Mouse (Mus musculus): Measurements from ENCODE around the gene Ppp1r12a. TPM values are rescaled to one million over a fixed set of nuclear protein-coding genes. Genes with fewer than 3 reads are reported as not detected.

The Ppp1r12a gene
- polyA plus RNA-seq, 1 experiment from 2014 or later: 101 TPM

DNA sequence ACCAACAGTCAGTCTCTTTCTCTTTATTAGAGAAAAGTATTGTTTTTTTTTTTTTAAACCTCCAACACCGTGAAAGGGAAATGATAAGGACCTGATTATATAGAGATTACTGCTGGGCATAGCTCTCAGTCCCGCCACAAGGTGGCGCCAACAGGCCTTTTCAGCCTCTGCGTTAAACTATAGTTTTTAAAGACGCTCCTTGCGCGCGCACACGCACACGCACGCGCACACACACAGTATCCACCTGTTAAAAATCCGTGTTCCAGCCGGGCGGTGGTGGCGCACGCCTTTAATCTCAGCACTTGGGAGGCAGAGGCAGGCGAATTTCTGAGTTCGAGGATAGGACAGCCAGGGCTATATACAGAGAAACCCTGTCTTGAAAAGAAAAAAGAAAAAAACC lies 138.8 kb downstream of the Ppp1r12a start:
- Histone ChIP-seq H3K4me3 (ENCODE audit: low read length) (peak overlapping the region; percentile 26; the same call in 1 of the 2 replicates), H3K36me3 (ENCODE audit: control insufficient read depth, insufficient read depth, low read length) (no peaks in the 10 kb centered on the region), H3K27ac (ENCODE audit: low read length) (no peak overlapping the region), H3K9me3 (ENCODE audit: control insufficient read depth, low read length) (no peaks in the 10 kb centered on the region), H3K4me1 (ENCODE audit: control insufficient read depth, insufficient read depth, low read length) (no peaks in the 10 kb centered on the region), H3K4me2 (ENCODE audit: low read depth, low read length) (peak overlapping the region; percentile 43), H3K27me3 (replicated peaks; ENCODE audit: control insufficient read depth, insufficient read depth, low read length) (no peaks in the 10 kb centered on the region), H3K9ac (ENCODE audit: low read depth, low read length) (no peak overlapping the region)
- peak; percentile 68 for ATAC-seq
- WGBS: 11% methylated on average over 19 of the region's 19 CpGs

GRCm38 (mm10) chr10:108307772-108308171 lies 145.8 kb downstream of the Ppp1r12a start:
- Histone ChIP-seq H3K4me3 (ENCODE audit: low read length) (no peak overlapping the region), H3K27ac (ENCODE audit: low read length) (no peak overlapping the region), H3K27me3 (replicated peaks; ENCODE audit: control insufficient read depth, insufficient read depth, low read length) (no peaks in the 10 kb centered on the region), H3K9ac (ENCODE audit: low read depth, low read length) (no peak overlapping the region), H3K9me3 (ENCODE audit: control insufficient read depth, low read length) (no peaks in the 10 kb centered on the region), H3K4me1 (ENCODE audit: control insufficient read depth, insufficient read depth, low read length) (no peaks in the 10 kb centered on the region), H3K4me2 (ENCODE audit: low read depth, low read length) (no peak overlapping the region), H3K36me3 (ENCODE audit: control insufficient read depth, insufficient read depth, low read length) (no peaks in the 10 kb centered on the region)
- ATAC-seq: no peak
- WGBS: 83% methylated on average over 11 of the region's 11 CpGs

DNA sequence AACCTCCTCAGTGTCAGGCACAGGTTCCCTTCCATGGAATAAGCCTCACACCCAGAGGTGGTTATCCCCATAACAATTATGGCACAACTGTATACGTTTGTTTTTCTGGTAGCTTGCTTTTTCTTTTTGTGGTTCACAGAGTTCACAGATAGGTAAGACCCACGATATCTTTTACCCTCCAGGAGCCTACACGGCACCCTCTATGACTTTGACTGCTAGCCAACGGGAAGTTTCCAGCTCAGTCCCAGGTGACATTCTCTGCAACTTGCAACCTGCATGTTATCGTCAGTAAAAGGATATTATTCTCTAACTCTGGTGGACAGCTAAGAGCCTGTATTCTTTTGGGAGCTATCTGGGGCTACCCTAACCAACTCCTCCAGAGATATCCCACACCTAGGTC lies 148.2 kb downstream of the Ppp1r12a start:
- H3K4me2 ChIP-seq (ENCODE audit: low read depth, low read length): no peak overlapping the region
- H3K9me3 ChIP-seq (ENCODE audit: control insufficient read depth, low read length): no peaks in the 10 kb centered on the region
- no peak overlapping the region for H3K4me3 ChIP-seq (ENCODE audit: low read length)
- no peak for ATAC-seq
- no peak overlapping the region for H3K27ac ChIP-seq (ENCODE audit: low read length)
- H3K36me3 ChIP-seq (ENCODE audit: control insufficient read depth, insufficient read depth, low read length): no peaks in the 10 kb centered on the region
- H3K4me1 ChIP-seq (ENCODE audit: control insufficient read depth, insufficient read depth, low read length): no peaks in the 10 kb centered on the region
- 90% methylated on average over 5 of the region's 5 CpGs for WGBS
- no peak overlapping the region for H3K9ac ChIP-seq (ENCODE audit: low read depth, low read length)
- H3K27me3 ChIP-seq (replicated peaks; ENCODE audit: control insufficient read depth, insufficient read depth, low read length): no peaks in the 10 kb centered on the region

- Histone ChIP-seq H3K4me2 (ENCODE audit: low read depth, low read length) (no peak overlapping the region), H3K36me3 (ENCODE audit: control insufficient read depth, insufficient read depth, low read length) (no peaks in the 10 kb centered on the region), H3K9ac (ENCODE audit: low read depth, low read length) (no peak overlapping the region), H3K4me3 (ENCODE audit: low read length) (no peak overlapping the region), H3K27me3 (replicated peaks; ENCODE audit: control insufficient read depth, insufficient read depth, low read length) (no peaks in the 10 kb centered on the region), H3K9me3 (ENCODE audit: control insufficient read depth, low read length) (no peaks in the 10 kb centered on the region), H3K27ac (ENCODE audit: low read length) (no peak overlapping the region), H3K4me1 (ENCODE audit: control insufficient read depth, insufficient read depth, low read length) (no peaks in the 10 kb centered on the region)
- ATAC-seq: no peak
- WGBS: 86% methylated on average over 3 of the region's 3 CpGs
Measured at GRCm38 (mm10) chr10:108311396-108311795, 149.4 kb downstream of the Ppp1r12a start.

DNA sequence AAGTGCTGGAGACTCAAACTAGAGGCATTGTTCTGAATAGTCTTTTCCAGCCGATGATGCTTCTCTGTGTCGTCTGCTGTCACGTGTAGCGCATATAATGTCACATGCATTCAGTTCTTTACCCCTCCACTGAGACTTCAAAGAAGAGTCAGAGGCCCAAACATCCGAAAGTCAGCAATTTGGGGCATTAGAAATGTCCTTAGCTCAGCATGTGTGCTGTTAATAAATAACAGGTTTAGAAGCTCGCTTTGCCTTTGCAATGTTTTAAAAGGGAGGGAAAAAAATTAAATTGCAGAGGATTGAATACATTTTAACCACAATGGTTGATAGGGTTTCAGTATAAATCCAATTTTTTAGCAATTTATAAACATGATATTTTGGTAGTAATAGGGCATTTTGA lies 151.9 kb downstream of the Ppp1r12a start:
- 76% methylated on average over 6 of the region's 6 CpGs for WGBS
- no peaks in the 10 kb centered on the region for H3K36me3 ChIP-seq (ENCODE audit: control insufficient read depth, insufficient read depth, low read length)
- no peaks in the 10 kb centered on the region for H3K4me1 ChIP-seq (ENCODE audit: control insufficient read depth, insufficient read depth, low read length)
- no peak overlapping the region for H3K27ac ChIP-seq (ENCODE audit: low read length)
- H3K9ac ChIP-seq (ENCODE audit: low read depth, low read length): no peak overlapping the region
- no peaks in the 10 kb centered on the region for H3K9me3 ChIP-seq (ENCODE audit: control insufficient read depth, low read length)
- H3K4me3 ChIP-seq (ENCODE audit: low read length): no peak overlapping the region
- H3K4me2 ChIP-seq (ENCODE audit: low read depth, low read length): no peak overlapping the region
- no peaks in the 10 kb centered on the region for H3K27me3 ChIP-seq (replicated peaks; ENCODE audit: control insufficient read depth, insufficient read depth, low read length)
- ATAC-seq: no peak

DNA sequence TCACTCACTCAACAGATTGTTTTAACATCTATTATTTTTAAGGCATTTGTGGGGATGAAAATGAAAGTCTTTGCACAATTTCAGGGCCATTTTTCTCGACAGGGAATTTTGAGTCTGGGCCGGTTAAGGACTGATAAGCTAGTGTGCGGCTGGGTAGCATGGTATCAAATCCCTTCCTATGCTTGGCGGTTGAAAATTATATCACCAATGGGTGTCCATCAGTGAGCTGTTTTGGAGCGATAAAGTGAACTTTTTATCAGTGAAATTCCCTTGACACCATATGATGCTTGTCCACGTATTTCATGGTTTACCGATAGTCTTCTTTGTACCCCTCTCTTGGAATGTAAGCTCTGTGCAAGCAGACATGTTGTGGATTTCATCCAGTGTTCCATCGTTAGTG lies 152.4 kb downstream of the Ppp1r12a start:
- Histone ChIP-seq H3K27ac (ENCODE audit: low read length) (no peak overlapping the region), H3K4me1 (ENCODE audit: control insufficient read depth, insufficient read depth, low read length) (no peaks in the 10 kb centered on the region), H3K36me3 (ENCODE audit: control insufficient read depth, insufficient read depth, low read length) (no peaks in the 10 kb centered on the region), H3K27me3 (replicated peaks; ENCODE audit: control insufficient read depth, insufficient read depth, low read length) (no peaks in the 10 kb centered on the region), H3K9ac (ENCODE audit: low read depth, low read length) (no peak overlapping the region), H3K9me3 (ENCODE audit: control insufficient read depth, low read length) (no peaks in the 10 kb centered on the region), H3K4me3 (ENCODE audit: low read length) (no peak overlapping the region), H3K4me2 (ENCODE audit: low read depth, low read length) (no peak overlapping the region)
- no peak for ATAC-seq
- 91% methylated on average over 8 of the region's 8 CpGs for WGBS

DNA sequence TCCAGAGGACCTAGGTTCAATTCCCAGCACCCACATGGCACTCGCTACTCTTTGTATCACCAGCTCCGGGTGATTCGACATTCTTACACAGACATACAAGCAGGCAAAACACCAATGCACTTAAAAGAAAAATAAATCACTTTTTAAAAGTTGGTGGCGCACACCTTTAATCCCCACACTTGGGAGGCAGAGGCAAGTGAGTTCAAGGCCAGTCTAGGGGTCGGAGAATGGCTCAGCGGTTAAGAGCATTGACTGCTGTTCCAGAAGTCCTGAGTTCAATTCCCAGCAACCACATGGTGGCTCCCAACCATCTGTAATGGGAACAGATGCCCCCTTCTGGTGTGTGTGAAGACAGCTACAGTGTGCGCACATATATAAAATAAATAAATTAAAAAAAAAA lies 153.2 kb downstream of the Ppp1r12a start:
- H3K9me3 ChIP-seq (ENCODE audit: control insufficient read depth, low read length): no peaks in the 10 kb centered on the region
- no peaks in the 10 kb centered on the region for H3K4me1 ChIP-seq (ENCODE audit: control insufficient read depth, insufficient read depth, low read length)
- no peak overlapping the region for H3K9ac ChIP-seq (ENCODE audit: low read depth, low read length)
- H3K4me2 ChIP-seq (ENCODE audit: low read depth, low read length): no peak overlapping the region
- no peaks in the 10 kb centered on the region for H3K27me3 ChIP-seq (replicated peaks; ENCODE audit: control insufficient read depth, insufficient read depth, low read length)
- WGBS: 96% methylated on average over 7 of the region's 7 CpGs
- H3K4me3 ChIP-seq (ENCODE audit: low read length): no peak overlapping the region
- H3K36me3 ChIP-seq (ENCODE audit: control insufficient read depth, insufficient read depth, low read length): no peaks in the 10 kb centered on the region
- no peak overlapping the region for H3K27ac ChIP-seq (ENCODE audit: low read length)
- ATAC-seq: no peak

DNA sequence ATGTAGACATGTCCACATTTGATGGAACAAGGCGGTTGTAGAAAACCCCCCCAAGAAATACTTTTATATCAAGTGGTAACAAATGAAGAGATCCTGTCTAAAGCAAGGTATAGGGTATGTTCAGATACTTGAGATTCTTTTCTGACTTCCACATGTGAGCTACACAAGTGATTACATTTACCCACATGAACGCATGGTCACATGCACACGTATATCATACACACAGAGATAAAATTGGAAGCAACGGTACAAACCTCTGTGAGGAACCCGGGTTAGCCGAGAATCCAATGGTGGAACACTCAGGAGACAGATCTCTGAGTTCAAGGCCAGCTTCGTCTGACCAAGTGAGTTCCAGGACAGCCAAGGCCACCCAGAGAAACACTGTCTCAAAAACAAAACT lies 166.4 kb downstream of the Ppp1r12a start:
- Histone ChIP-seq H3K27ac (ENCODE audit: low read length) (no peak overlapping the region), H3K9me3 (ENCODE audit: control insufficient read depth, low read length) (0 out of 2 replicates have a peak, but pooled peaks cover 4% of the 10 kb centered on the region), H3K27me3 (replicated peaks; ENCODE audit: control insufficient read depth, insufficient read depth, low read length) (no peaks in the 10 kb centered on the region), H3K36me3 (ENCODE audit: control insufficient read depth, insufficient read depth, low read length) (no peaks in the 10 kb centered on the region), H3K9ac (ENCODE audit: low read depth, low read length) (no peak overlapping the region), H3K4me2 (ENCODE audit: low read depth, low read length) (no peak overlapping the region), H3K4me3 (ENCODE audit: low read length) (no peak overlapping the region), H3K4me1 (ENCODE audit: control insufficient read depth, insufficient read depth, low read length) (peaks cover 7% of the 10 kb centered on the region; the same call in 1 of the 2 replicates)
- 91% methylated on average over 7 of the region's 7 CpGs for WGBS
- no peak for ATAC-seq

GRCm38 (mm10) chr10:108328983-108329382 lies 167.0 kb downstream of the Ppp1r12a start:
- Histone ChIP-seq H3K9ac (ENCODE audit: low read depth, low read length) (no peak overlapping the region), H3K27me3 (replicated peaks; ENCODE audit: control insufficient read depth, insufficient read depth, low read length) (no peaks in the 10 kb centered on the region), H3K36me3 (ENCODE audit: control insufficient read depth, insufficient read depth, low read length) (no peaks in the 10 kb centered on the region), H3K9me3 (ENCODE audit: control insufficient read depth, low read length) (0 out of 2 replicates have a peak, but pooled peaks cover 4% of the 10 kb centered on the region), H3K4me1 (ENCODE audit: control insufficient read depth, insufficient read depth, low read length) (peaks cover 7% of the 10 kb centered on the region; the same call in 1 of the 2 replicates), H3K27ac (ENCODE audit: low read length) (no peak overlapping the region), H3K4me2 (ENCODE audit: low read depth, low read length) (no peak overlapping the region), H3K4me3 (ENCODE audit: low read length) (no peak overlapping the region)
- WGBS: 67% methylated on average over 12 of the region's 12 CpGs
- no peak for ATAC-seq

GRCm38 (mm10) chr10:108329771-108330170 lies 167.8 kb downstream of the Ppp1r12a start:
- no peak overlapping the region for H3K27ac ChIP-seq (ENCODE audit: low read length)
- no peak overlapping the region for H3K4me3 ChIP-seq (ENCODE audit: low read length)
- H3K4me2 ChIP-seq (ENCODE audit: low read depth, low read length): no peak overlapping the region
- ATAC-seq: peak; percentile 11; the same call in 1 of the 2 replicates
- 49% methylated on average over 5 of the region's 5 CpGs for WGBS
- 0 out of 2 replicates have a peak, but pooled peaks cover under 1% of the 10 kb centered on the region for H3K9me3 ChIP-seq (ENCODE audit: control insufficient read depth, low read length)
- H3K4me1 ChIP-seq (ENCODE audit: control insufficient read depth, insufficient read depth, low read length): peaks cover 11% of the 10 kb centered on the region; the same call in 1 of the 2 replicates
- H3K9ac ChIP-seq (ENCODE audit: low read depth, low read length): no peak overlapping the region
- no peaks in the 10 kb centered on the region for H3K36me3 ChIP-seq (ENCODE audit: control insufficient read depth, insufficient read depth, low read length)
- H3K27me3 ChIP-seq (replicated peaks; ENCODE audit: control insufficient read depth, insufficient read depth, low read length): no peaks in the 10 kb centered on the region

Data from intestine, embryonic 16.5 days (tissue).